Mouse (Mus musculus) intestine, embryonic 14.5 days (tissue): ENCODE measurements around the gene Prrt4. TPM values are rescaled to one million over a fixed set of nuclear protein-coding genes. Genes with fewer than 3 reads are reported as not detected.
"Not testable (repeated sequence)": the region's sequence is repeated elsewhere in the genome, so short reads cannot be mapped to it uniquely, and the experiment has no call there.

Experiments used
- ATAC-seq: fragments of 200-750 bp; cut with Nextera tagmentation; replicated peaks from 2 replicates; pipeline ENCODE4 v1.8.0; 2017; ENCODE audit warnings: low read depth, moderate number of reproducible peaks, moderate TSS enrichment, moderate library complexity; ENCODE audit not compliant: low FRiP score, low TSS enrichment
- DNase-seq: peaks from one replicate; pipeline ENCODE4 v3.0.0-alpha.2; 2018; ENCODE audit warnings: low spot score
- H3K27ac ChIP-seq: fragments of 300-500 bp; sonication (generic); 2 replicates; pipeline ENCODE4 v1.5.1; 2014; ENCODE audit warnings: low read depth, mild to moderate bottlenecking, control low read depth
- H3K27me3 ChIP-seq: fragments of 300-500 bp; sonication (generic); replicated peaks from 2 replicates; pipeline ENCODE4 v1.6.1; 2014; ENCODE audit warnings: low read length, control low read depth; ENCODE audit not compliant: control insufficient read depth, insufficient read depth
- H3K36me3 ChIP-seq: fragments of 300-500 bp; sonication (generic); 2 replicates; pipeline ENCODE4 v1.6.1; 2014; ENCODE audit warnings: low read length, control low read depth; ENCODE audit not compliant: control insufficient read depth, insufficient read depth
- H3K4me1 ChIP-seq: fragments of 300-500 bp; sonication (generic); replicated peaks from 2 replicates; pipeline ENCODE4 v1.6.1; 2014; ENCODE audit warnings: low read length, control low read depth, mixed read lengths; ENCODE audit not compliant: control insufficient read depth, insufficient read depth
- H3K4me2 ChIP-seq: fragments of 300-500 bp; sonication (generic); 2 replicates; pipeline ENCODE4 v1.6.1; 2014; ENCODE audit warnings: low read length
- H3K4me3 ChIP-seq: fragments of 300-500 bp; sonication (generic); 2 replicates; pipeline ENCODE4 v1.5.1; 2014; ENCODE audit warnings: low read depth, low read length, control low read depth, mixed read lengths
- H3K9ac ChIP-seq: fragments of 300-500 bp; sonication (generic); 2 replicates; pipeline ENCODE4 v1.6.1; 2014; ENCODE audit warnings: mild to moderate bottlenecking, low read length
- H3K9me3 ChIP-seq: fragments of 300-500 bp; sonication (generic); 2 replicates; pipeline ENCODE4 v1.6.1; 2016; ENCODE audit warnings: low read length, control low read depth; ENCODE audit not compliant: control insufficient read depth
- WGBS: fragments of 180-500 bp; shearing (Covaris S2); extraction: QIAGEN DNeasy Blood & Tissue Kit; methylation state at CpG from one replicate; pipeline ENCODE4 v1.1.7; 2014; 5-methylcytosine and 5-hydroxymethylcytosine counted together
- polyA plus RNA-seq: library from polyadenylated mRNA; unstranded; fragments of >200 nt; fragmentation: Nextera tagmentation; extraction: Ambion mirVana; gene quantifications from 2 replicates; pipeline ENCODE4 v1.2.1, GENCODE M21; 2014

Gene Prrt4
- polyA plus RNA-seq, 1 experiment from 2014 or later: 0.78 TPM

- H3K4me2 ChIP-seq: peak overlapping the region; percentile 99
- 0 out of 2 replicates have a peak overlapping the region, but pooled peaks have one; percentile 51 for H3K9ac ChIP-seq
- H3K4me1 ChIP-seq: peaks cover 15% of the 10 kb centered on the region
- H3K36me3 ChIP-seq: no peaks in the 10 kb centered on the region
- peaks cover 57% of the 10 kb centered on the region for H3K27me3 ChIP-seq
- 8% methylated on average over 12 of the region's 12 CpGs for WGBS
- ATAC-seq (peak; percentile 4; the same call in 1 of the 2 replicates), DNase-seq (no peak)
- H3K4me3 ChIP-seq: peak overlapping the region; percentile 51; the same call in 1 of the 2 replicates
- H3K9me3 ChIP-seq: no peaks in the 10 kb centered on the region
- no peak overlapping the region for H3K27ac ChIP-seq
Measured at GRCm38 (mm10) chr6:29169675-29170062, 9.7 kb downstream of the Prrt4 start.

- Histone ChIP-seq H3K36me3 (no peaks in the 10 kb centered on the region), H3K4me1 (peaks cover 16% of the 10 kb centered on the region), H3K27ac (no peak overlapping the region), H3K27me3 (peaks cover 53% of the 10 kb centered on the region), H3K9me3 (no peaks in the 10 kb centered on the region), H3K4me2 (no peak overlapping the region), H3K9ac (no peak overlapping the region), H3K4me3 (no peak overlapping the region)
- ATAC-seq (no peak), DNase-seq (peak; percentile 46)
- WGBS: 25% methylated on average over 2 of the region's 2 CpGs
Measured at GRCm38 (mm10) chr6:29168871-29169270, 10.5 kb downstream of the Prrt4 start.

GRCm38 (mm10) chr6:29166196-29166595, 13.2 kb downstream of the Prrt4 start:
- Histone ChIP-seq H3K9me3 (no peaks in the 10 kb centered on the region), H3K4me3 (no peak overlapping the region), H3K36me3 (no peaks in the 10 kb centered on the region), H3K27me3 (peaks cover 40% of the 10 kb centered on the region), H3K27ac (no peak overlapping the region), H3K9ac (no peak overlapping the region), H3K4me1 (peaks cover 16% of the 10 kb centered on the region), H3K4me2 (no peak overlapping the region)
- ATAC-seq (no peak), DNase-seq (peak; percentile 53)
- WGBS: 0% methylated on average over 1 of the region's 1 CpGs

- peak; percentile 93 for DNase-seq
- peaks cover 4% of the 10 kb centered on the region for H3K36me3 ChIP-seq
- H3K27me3 ChIP-seq: peaks cover 26% of the 10 kb centered on the region
- peak within 1 kb of the TSS; percentile 86 for H3K4me3 ChIP-seq
- ATAC-seq: peak; percentile 88
- H3K9ac ChIP-seq: peak within 1 kb of the TSS; percentile 65
- no peaks in the 10 kb centered on the region for H3K9me3 ChIP-seq
- peak within 1 kb of the TSS; percentile 76 for H3K4me2 ChIP-seq
- H3K27ac ChIP-seq: no peak within 1 kb of the TSS
- H3K4me1 ChIP-seq: peaks cover 6% of the 10 kb centered on the region; the same call in 1 of the 2 replicates
- WGBS: 8% methylated on average over 42 of the region's 42 CpGs
Measured at GRCm38 (mm10) chr6:29164314-29165244, 14.8 kb downstream of the Prrt4 start, which contains the start of gene Rbm28. TSS of gene Rbm28 (minus strand) at chr6:29165006.

- not testable (repeated sequence) for H3K4me3 ChIP-seq, H3K9ac ChIP-seq, H3K4me1 ChIP-seq, H3K27ac ChIP-seq, H3K4me2 ChIP-seq, H3K27me3 ChIP-seq, ATAC-seq, H3K9me3 ChIP-seq
- peaks cover 36% of the 10 kb centered on the region for H3K36me3 ChIP-seq
- WGBS: 97% methylated on average over 5 of the region's 5 CpGs
- peak; percentile 18 for DNase-seq
Measured at GRCm38 (mm10) chr6:29161291-29161690, 18.1 kb downstream of the Prrt4 start.

GRCm38 (mm10) chr6:29160786-29161185, 18.6 kb downstream of the Prrt4 start:
- no peak overlapping the region for H3K27ac ChIP-seq
- no peaks in the 10 kb centered on the region for H3K9me3 ChIP-seq
- 86% methylated on average over 2 of the region's 2 CpGs for WGBS
- ATAC-seq (no peak), DNase-seq (peak; percentile 3)
- peaks cover 41% of the 10 kb centered on the region for H3K36me3 ChIP-seq
- H3K27me3 ChIP-seq: no peaks in the 10 kb centered on the region
- no peak overlapping the region for H3K4me3 ChIP-seq
- peaks cover 6% of the 10 kb centered on the region; the same call in 1 of the 2 replicates for H3K4me1 ChIP-seq
- no peak overlapping the region for H3K4me2 ChIP-seq
- no peak overlapping the region for H3K9ac ChIP-seq

GRCm38 (mm10) chr6:29156326-29156725, 23.1 kb downstream of the Prrt4 start:
- no peak overlapping the region for H3K4me3 ChIP-seq
- WGBS: 96% methylated on average over 5 of the region's 5 CpGs
- H3K9ac ChIP-seq: no peak overlapping the region
- H3K9me3 ChIP-seq: no peaks in the 10 kb centered on the region
- ATAC-seq: no peak
- H3K4me2 ChIP-seq: no peak overlapping the region
- H3K36me3 ChIP-seq: peaks cover 81% of the 10 kb centered on the region
- H3K27ac ChIP-seq: no peak overlapping the region
- H3K4me1 ChIP-seq: no peaks in the 10 kb centered on the region
- no peaks in the 10 kb centered on the region for H3K27me3 ChIP-seq
- DNase-seq: no peak

- peaks cover 44% of the 10 kb centered on the region for H3K36me3 ChIP-seq
- H3K4me1 ChIP-seq: no peaks in the 10 kb centered on the region
- H3K9ac ChIP-seq: no peak overlapping the region
- no peak for DNase-seq
- no peak for ATAC-seq
- no peak overlapping the region for H3K27ac ChIP-seq
- 89% methylated on average over 1 of the region's 1 CpGs for WGBS
- no peaks in the 10 kb centered on the region for H3K9me3 ChIP-seq
- H3K4me3 ChIP-seq: no peak overlapping the region
- no peaks in the 10 kb centered on the region for H3K27me3 ChIP-seq
- no peak overlapping the region for H3K4me2 ChIP-seq
Measured at GRCm38 (mm10) chr6:29150001-29150400, 29.4 kb downstream of the Prrt4 start.
